22 mouse cellular contexts compared by ENCODE assay signal in genomic region chr4:106323318-106323717, GRCm38 (mm10). TPM values are rescaled to one million over a fixed set of nuclear protein-coding genes. Genes with fewer than 3 reads are reported as not detected.
DNase-seq lines count a peak whose midpoint lies in the region; ATAC-seq and TF ChIP-seq lines count a peak whose summit lies in the region.
"Had no signal": no experiment of that assay in that cellular context is flagged by ENCODE, and none has a peak within 500 bp of the region (broad histone marks: within the 10 kb centered on the region; RNA-seq: fewer than 3 reads in every experiment).

No protein-coding gene starts in this region.

- peaks cover 3% of the 10 kb centered on the region; the same call in 1 of the 2 replicates for H3K79me2 ChIP-seq in heart, adult 2 months (replicated peaks; ENCODE audit: control insufficient read depth, insufficient read depth, low read length)

- no peak overlapping the region for H3K27ac ChIP-seq in heart, adult 2 months
- H3K27ac ChIP-seq in liver, embryonic 13.5 days, result no peak overlapping the region
- H3K27ac ChIP-seq in liver, embryonic 11.5 days (ENCODE audit: low read depth, low read length), result no peak overlapping the region
- H3K27ac ChIP-seq: embryonic facial prominence, embryonic 13.5 days; forebrain, embryonic 13.5 days; heart, embryonic 15.5 days; hindbrain, embryonic 10.5 days; hindbrain, embryonic 14.5 days had no signal

- H3K4me2 ChIP-seq in liver, embryonic 13.5 days, result no peak overlapping the region
- no peak overlapping the region for H3K4me2 ChIP-seq in liver, embryonic 11.5 days
- H3K4me2 ChIP-seq: embryonic facial prominence, embryonic 13.5 days; forebrain, embryonic 13.5 days; heart, embryonic 15.5 days; hindbrain, embryonic 14.5 days had no signal

- intact Hi-C loops in heart, adult 2 months (cut with DNase I), result no loop called here

- DNase-seq in heart, adult 11 months, result peak; percentile 68
- no peak for DNase-seq in heart, adult 2 months
- no peak for DNase-seq in liver, embryonic 13.5 days
- no peak for DNase-seq in liver, embryonic 11.5 days (ENCODE audit: low spot score)
- peak; percentile 37 for DNase-seq in thymus, postnatal 14 days
- no peak for DNase-seq in thymus, postnatal 4 days
- DNase-seq in left cerebral cortex, adult 11 months (ENCODE audit: low spot score), result no peak
- DNase-seq: adrenal gland, adult 2 months; adrenal gland, postnatal 25 days; cerebellum, adult 18-20 months; cerebellum, adult 9-11 months; cerebellum, postnatal 36 days; forebrain, postnatal 0 days; gastrocnemius, postnatal 14 days; heart, postnatal 14 days had no signal

- H3K4me1 ChIP-seq in heart, adult 2 months (ENCODE audit: control insufficient read depth, insufficient read depth, low read length), result peaks cover 9% of the 10 kb centered on the region
- H3K4me1 ChIP-seq in liver, embryonic 13.5 days (replicated peaks), result peaks cover 82% of the 10 kb centered on the region
- peaks cover 34% of the 10 kb centered on the region for H3K4me1 ChIP-seq in liver, embryonic 11.5 days (replicated peaks; ENCODE audit: control insufficient read depth, insufficient read depth, low read length)

- no peak for ATAC-seq in liver, embryonic 13.5 days (ENCODE audit: low read depth)
- ATAC-seq in liver, embryonic 11.5 days (replicated peaks; ENCODE audit: low FRiP score), result no peak
- ATAC-seq: forebrain, embryonic 13.5 days; forebrain, postnatal 0 days; Patski had no signal

- no peaks in the 10 kb centered on the region for H3K9me3 ChIP-seq in liver, embryonic 13.5 days (replicated peaks)
- no peaks in the 10 kb centered on the region for H3K9me3 ChIP-seq in liver, embryonic 11.5 days (ENCODE audit: control insufficient read depth, low read length)
- H3K9me3 ChIP-seq: embryonic facial prominence, embryonic 13.5 days; forebrain, embryonic 13.5 days; heart, embryonic 15.5 days; hindbrain, embryonic 10.5 days had no signal

- TF ChIP-seq EP300 in heart, adult 2 months (IDR thresholded peaks at IDR 0.05; ENCODE audit: insufficient read depth, low read depth, low read length), result no peak

- 35% methylated on average over 2 of the region's 2 CpGs for WGBS in heart, adult 2 months
- 50% methylated on average over 2 of the region's 2 CpGs for WGBS in liver, embryonic 13.5 days (ENCODE audit: insufficient replicate concordance)
- WGBS in liver, embryonic 11.5 days, result 62% methylated on average over 2 of the region's 2 CpGs

- no peaks in the 10 kb centered on the region for H3K27me3 ChIP-seq in heart, adult 2 months (ENCODE audit: control insufficient read depth, insufficient read depth, low read length)
- no peaks in the 10 kb centered on the region for H3K27me3 ChIP-seq in liver, embryonic 13.5 days
- H3K27me3 ChIP-seq in liver, embryonic 11.5 days (replicated peaks; ENCODE audit: control insufficient read depth, insufficient read depth, low read length), result no peaks in the 10 kb centered on the region
- H3K27me3 ChIP-seq: CH12.LX; embryonic facial prominence, embryonic 13.5 days; forebrain, embryonic 13.5 days; heart, embryonic 15.5 days; Patski had no signal

- no peak for TF ChIP-seq CTCF in heart, adult 2 months (IDR thresholded peaks at IDR 0.05)

- no peak overlapping the region for H3K9ac ChIP-seq in heart, adult 2 months (ENCODE audit: low read depth, low read length)
- H3K9ac ChIP-seq in liver, embryonic 13.5 days, result 0 out of 2 replicates have a peak overlapping the region, but pooled peaks have one; percentile 13
- no peak overlapping the region for H3K9ac ChIP-seq in liver, embryonic 11.5 days (ENCODE audit: low read depth, low read length)
- H3K9ac ChIP-seq: embryonic facial prominence, embryonic 13.5 days; forebrain, embryonic 13.5 days; forebrain, postnatal 0 days; heart, embryonic 15.5 days; hindbrain, embryonic 14.5 days had no signal

- no peak for TF ChIP-seq POLR2A in heart, adult 2 months (IDR thresholded peaks at IDR 0.05; ENCODE audit: insufficient read depth, low read depth, low read length)

- H3K4me3 ChIP-seq in heart, adult 2 months, result no peak overlapping the region
- no peak overlapping the region for H3K4me3 ChIP-seq in liver, embryonic 13.5 days (replicated peaks)
- no peak overlapping the region for H3K4me3 ChIP-seq in liver, embryonic 11.5 days (ENCODE audit: low read depth, low read length)
- H3K4me3 ChIP-seq: embryonic facial prominence, embryonic 13.5 days; forebrain, embryonic 13.5 days; heart, embryonic 15.5 days; hindbrain, embryonic 10.5 days had no signal

- peaks cover 11% of the 10 kb centered on the region for H3K36me3 ChIP-seq in heart, adult 2 months (ENCODE audit: control insufficient read depth, insufficient read depth, low read length)
- H3K36me3 ChIP-seq in liver, embryonic 13.5 days, result peaks cover 8% of the 10 kb centered on the region
- H3K36me3 ChIP-seq in liver, embryonic 11.5 days (ENCODE audit: control insufficient read depth, insufficient read depth, low read length), result no peaks in the 10 kb centered on the region
- H3K36me3 ChIP-seq: heart, embryonic 15.5 days had no signal

RNA-seq across cellular contexts. Expression of gene Usp24, which starts 7.3 kb away (rescaled TPM):
- total RNA-seq in heart, adult 2 months (2021), result 10 to 100 TPM; 44.5 to 51.1 TPM
- polyA plus RNA-seq in heart, adult 2 months (2012; rRNA removed), result 11.6 and 19.0 TPM in 2 replicates
- polyA plus RNA-seq in liver, embryonic 13.5 days (2015; fragmentation: Nextera tagmentation; extraction: Ambion mirVana), result 5.8 and 6.5 TPM in 2 replicates
- polyA plus RNA-seq in liver, embryonic 11.5 days (2014; fragmentation: Nextera tagmentation; extraction: Ambion mirVana), result 12.6 and 15.1 TPM in 2 replicates

Comparison
In these comparisons a context has a peak if more than half of its experiments do, and no peak if none do; other contexts are left out.
1. DNase-seq: peak in heart, adult 11 months (single experiment) and thymus, postnatal 14 days (single experiment); none in heart, adult 2 months (0 of 2), liver, embryonic 13.5 days (single experiment), liver, embryonic 11.5 days (single experiment), thymus, postnatal 4 days (single experiment) and left cerebral cortex, adult 11 months (single experiment).